Mouse (Mus musculus): Measurements from ENCODE around the gene S1pr3.

DNA sequence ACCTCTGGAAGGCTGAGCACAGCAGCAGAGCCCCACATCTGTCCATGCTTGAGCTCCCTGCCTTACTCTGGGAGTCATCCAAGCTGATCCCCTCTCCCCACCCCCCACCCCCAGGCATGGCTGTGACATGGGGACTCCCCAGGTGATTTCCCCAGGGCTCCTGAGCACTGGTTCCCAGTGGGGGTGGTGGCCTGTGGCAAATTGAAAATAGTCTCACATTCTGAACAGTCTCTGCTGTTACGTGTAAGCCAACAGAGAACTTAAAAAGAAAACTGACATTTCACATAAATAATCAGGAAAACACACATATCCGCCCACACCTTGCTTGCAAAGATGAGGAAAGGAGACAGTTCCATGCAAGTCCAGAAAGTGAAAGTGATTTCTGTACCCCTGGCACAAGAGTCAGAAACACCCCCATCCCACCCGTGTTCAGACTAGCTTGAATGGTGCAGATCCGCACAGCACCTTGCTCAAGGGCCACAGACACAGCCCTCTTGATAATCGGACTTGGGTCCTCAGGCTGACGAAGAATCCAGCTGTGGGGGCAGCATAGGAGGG, 17.0 kb upstream of the S1pr3 start:
- TF ChIP-seq CTCF (IDR thresholded peaks at IDR 0.05; ENCODE audit: extremely low read depth, insufficient read length, insufficient replicate concordance, low read depth, low read length) (no peak), POLR2A (IDR thresholded peaks at IDR 0.05; ENCODE audit: low read depth, low read length) (no peak)

All from small intestine, adult 2 months (tissue).